Mouse (Mus musculus): Measurements from ENCODE around the gene Capn2.

GRCm38 (mm10) chr1:182564408-182565120 is 47.2 kb upstream of the Capn2 start, which contains the start of gene Capn8:
- peak; percentile 35; the same call in 1 of the 2 replicates for TF ChIP-seq CTCF (IDR thresholded peaks at IDR 0.05; ENCODE audit: control insufficient read depth, insufficient read depth, low read length)
- TF ChIP-seq POLR2A (IDR thresholded peaks at IDR 0.05; ENCODE audit: borderline replicate concordance, control insufficient read depth, low read depth, low read length), result no peak

Data from bone marrow, adult 2 months (tissue).